Mouse (Mus musculus) embryonic fibroblast, embryonic 13.5 days (primary cell): Measurements from ENCODE around the gene Chrd.

Source experiments
- CTCF ChIP-seq: IDR thresholded peaks from 2 replicates; pipeline ENCODE4 v1.5.1; 2011; ENCODE audit warnings: mild to moderate bottlenecking, control low read depth, low read length, moderate library complexity, borderline replicate concordance; ENCODE audit not compliant: insufficient read depth
- POLR2A ChIP-seq: IDR thresholded peaks from 2 replicates; pipeline ENCODE4 v1.6.1; 2011; ENCODE audit warnings: low read depth, mild to moderate bottlenecking, control low read depth, low read length, moderate library complexity

- no peak for TF ChIP-seq POLR2A
- no peak for TF ChIP-seq CTCF
These were observed 51.0 kb downstream of the Chrd start for GRCm38 (mm10) chr16:20783891-20784290.
